Mouse (Mus musculus): Measurements from ENCODE around the gene Gfod1. TPM values are rescaled to one million over a fixed set of nuclear protein-coding genes. Genes with fewer than 3 reads are reported as not detected.
A peak's percentile ranks its signal among the peaks of the same experiment; 100 is the strongest.

The Gfod1 gene
- polyA plus RNA-seq (2012; rRNA removed), result 2.8 and 3.0 TPM in 2 replicates
- 1.2 and 1.6 TPM in 2 replicates for polyA plus RNA-seq (2014; fragmentation: Nextera tagmentation; extraction: Ambion mirVana)

DNA sequence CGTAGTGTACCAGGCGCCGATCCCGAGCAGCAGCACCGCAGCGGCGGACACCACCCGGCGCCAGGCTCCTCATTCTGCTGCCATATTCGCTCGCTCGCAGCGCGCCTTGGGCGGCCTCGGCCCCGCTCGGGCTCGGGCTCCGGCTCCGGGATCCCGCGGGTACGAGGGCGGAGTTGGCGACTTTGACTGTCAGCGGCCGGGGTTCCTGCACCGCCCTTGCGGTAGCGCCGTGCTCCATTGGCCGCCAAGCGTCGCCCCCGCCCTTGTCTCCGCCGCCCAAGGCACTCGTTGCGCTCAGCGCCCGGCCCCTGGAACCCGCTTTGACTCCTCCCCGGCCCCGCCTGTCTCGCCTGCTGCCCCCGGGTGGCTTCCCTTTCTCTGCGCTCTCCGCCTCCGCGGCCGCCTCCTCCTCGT, at the start of gene Gfod1:
TSS of gene Gfod1 (minus strand) at position 155 of the 414 bp plus-strand sequence.
- WGBS, result under 1% methylated on average over 41 of the region's 53 CpGs
- Histone ChIP-seq H3K4me1 (ENCODE audit: control insufficient read depth, insufficient read depth, low read length) (peaks cover 8% of the 10 kb centered on the region), H3K27ac (replicated peaks; ENCODE audit: low read depth, low read length) (peak within 1 kb of the TSS; percentile 52; the same call in 1 of the 2 replicates), H3K9ac (ENCODE audit: low read depth, low read length, severe bottlenecking) (peak within 1 kb of the TSS; percentile 61), H3K4me2 (replicated peaks; ENCODE audit: low read depth, low read length, severe bottlenecking) (peak within 1 kb of the TSS; percentile 99), H3K9me3 (ENCODE audit: control insufficient read depth, low read length) (no peaks in the 10 kb centered on the region), H3K27me3 (ENCODE audit: control insufficient read depth, insufficient read depth, low read length) (peaks cover 32% of the 10 kb centered on the region), H3K36me3 (ENCODE audit: control insufficient read depth, insufficient read depth, low read length) (no peaks in the 10 kb centered on the region), H3K4me3 (replicated peaks; ENCODE audit: low read length) (peak within 1 kb of the TSS; percentile 71)
- 0 out of 2 replicates have a peak, but pooled peaks have one; percentile 4 for TF ChIP-seq POLR2A (IDR thresholded peaks at IDR 0.05; ENCODE audit: borderline replicate concordance, extremely low read depth, insufficient read depth, insufficient read length)
- ATAC-seq (ENCODE audit: low FRiP score, low read depth) (peak; percentile 95), DNase-seq (ENCODE audit: low spot score) (peak; percentile 96)

GRCm38 (mm10) chr13:43353356-43353755, 49.4 kb upstream of the Gfod1 start:
- Histone ChIP-seq H3K4me2 (replicated peaks; ENCODE audit: low read depth, low read length, severe bottlenecking) (no peak overlapping the region), H3K27ac (replicated peaks; ENCODE audit: low read depth, low read length) (no peak overlapping the region), H3K9ac (ENCODE audit: low read depth, low read length, severe bottlenecking) (no peak overlapping the region), H3K9me3 (ENCODE audit: control insufficient read depth, low read length) (no peaks in the 10 kb centered on the region), H3K4me1 (ENCODE audit: control insufficient read depth, insufficient read depth, low read length) (0 out of 2 replicates have a peak, but pooled peaks cover 7% of the 10 kb centered on the region), H3K36me3 (ENCODE audit: control insufficient read depth, insufficient read depth, low read length) (no peaks in the 10 kb centered on the region), H3K4me3 (replicated peaks; ENCODE audit: low read length) (no peak overlapping the region), H3K27me3 (ENCODE audit: control insufficient read depth, insufficient read depth, low read length) (no peaks in the 10 kb centered on the region)
- WGBS, result 66% methylated on average over 4 of the region's 4 CpGs
- ATAC-seq (ENCODE audit: low FRiP score, low read depth) (no peak), DNase-seq (ENCODE audit: low spot score) (no peak)
- TF ChIP-seq POLR2A (IDR thresholded peaks at IDR 0.05; ENCODE audit: borderline replicate concordance, extremely low read depth, insufficient read depth, insufficient read length), result no peak

GRCm38 (mm10) chr13:43350489-43351169, 46.7 kb upstream of the Gfod1 start:
- Histone ChIP-seq H3K4me2 (replicated peaks; ENCODE audit: low read depth, low read length, severe bottlenecking) (no peak overlapping the region), H3K9me3 (ENCODE audit: control insufficient read depth, low read length) (no peaks in the 10 kb centered on the region), H3K27me3 (ENCODE audit: control insufficient read depth, insufficient read depth, low read length) (no peaks in the 10 kb centered on the region), H3K4me1 (ENCODE audit: control insufficient read depth, insufficient read depth, low read length) (0 out of 2 replicates have a peak, but pooled peaks cover 7% of the 10 kb centered on the region), H3K4me3 (replicated peaks; ENCODE audit: low read length) (no peak overlapping the region), H3K36me3 (ENCODE audit: control insufficient read depth, insufficient read depth, low read length) (no peaks in the 10 kb centered on the region), H3K27ac (replicated peaks; ENCODE audit: low read depth, low read length) (no peak overlapping the region), H3K9ac (ENCODE audit: low read depth, low read length, severe bottlenecking) (no peak overlapping the region)
- TF ChIP-seq POLR2A (IDR thresholded peaks at IDR 0.05; ENCODE audit: borderline replicate concordance, extremely low read depth, insufficient read depth, insufficient read length), result no peak
- no peak for DNase-seq (ENCODE audit: low spot score)
- no peak for ATAC-seq (ENCODE audit: low FRiP score, low read depth)
- WGBS, result 82% methylated on average over 9 of the region's 9 CpGs

- 91% methylated on average over 8 of the region's 8 CpGs for WGBS
Observed at GRCm38 (mm10) chr13:43349376-43349775, 45.4 kb upstream of the Gfod1 start.

GRCm38 (mm10) chr13:43346825-43347224, 42.9 kb upstream of the Gfod1 start:
- Histone ChIP-seq H3K4me2 (replicated peaks; ENCODE audit: low read depth, low read length, severe bottlenecking) (no peak overlapping the region), H3K27ac (replicated peaks; ENCODE audit: low read depth, low read length) (no peak overlapping the region), H3K4me3 (replicated peaks; ENCODE audit: low read length) (no peak overlapping the region), H3K4me1 (ENCODE audit: control insufficient read depth, insufficient read depth, low read length) (no peaks in the 10 kb centered on the region), H3K9ac (ENCODE audit: low read depth, low read length, severe bottlenecking) (no peak overlapping the region), H3K9me3 (ENCODE audit: control insufficient read depth, low read length) (no peaks in the 10 kb centered on the region), H3K27me3 (ENCODE audit: control insufficient read depth, insufficient read depth, low read length) (no peaks in the 10 kb centered on the region), H3K36me3 (ENCODE audit: control insufficient read depth, insufficient read depth, low read length) (no peaks in the 10 kb centered on the region)
- no peak for DNase-seq (ENCODE audit: low spot score)
- ATAC-seq (ENCODE audit: low FRiP score, low read depth), result no peak
- no peak for TF ChIP-seq POLR2A (IDR thresholded peaks at IDR 0.05; ENCODE audit: borderline replicate concordance, extremely low read depth, insufficient read depth, insufficient read length)

More at GRCm38 (mm10) chr13:43349376-43349775, 45.4 kb upstream of the Gfod1 start:
- Histone ChIP-seq H3K9me3 (ENCODE audit: control insufficient read depth, low read length) (no peaks in the 10 kb centered on the region), H3K9ac (ENCODE audit: low read depth, low read length, severe bottlenecking) (no peak overlapping the region), H3K27ac (replicated peaks; ENCODE audit: low read depth, low read length) (no peak overlapping the region), H3K36me3 (ENCODE audit: control insufficient read depth, insufficient read depth, low read length) (no peaks in the 10 kb centered on the region), H3K4me2 (replicated peaks; ENCODE audit: low read depth, low read length, severe bottlenecking) (no peak overlapping the region), H3K27me3 (ENCODE audit: control insufficient read depth, insufficient read depth, low read length) (no peaks in the 10 kb centered on the region), H3K4me3 (replicated peaks; ENCODE audit: low read length) (no peak overlapping the region), H3K4me1 (ENCODE audit: control insufficient read depth, insufficient read depth, low read length) (0 out of 2 replicates have a peak, but pooled peaks cover 4% of the 10 kb centered on the region)
- ATAC-seq (ENCODE audit: low FRiP score, low read depth) (no peak), DNase-seq (ENCODE audit: low spot score) (no peak)
- TF ChIP-seq POLR2A (IDR thresholded peaks at IDR 0.05; ENCODE audit: borderline replicate concordance, extremely low read depth, insufficient read depth, insufficient read length), result no peak

Data from limb, embryonic 14.5 days (tissue).